Comparison of ENCODE assay signal across 13 mouse cellular contexts in the genomic region with DNA sequence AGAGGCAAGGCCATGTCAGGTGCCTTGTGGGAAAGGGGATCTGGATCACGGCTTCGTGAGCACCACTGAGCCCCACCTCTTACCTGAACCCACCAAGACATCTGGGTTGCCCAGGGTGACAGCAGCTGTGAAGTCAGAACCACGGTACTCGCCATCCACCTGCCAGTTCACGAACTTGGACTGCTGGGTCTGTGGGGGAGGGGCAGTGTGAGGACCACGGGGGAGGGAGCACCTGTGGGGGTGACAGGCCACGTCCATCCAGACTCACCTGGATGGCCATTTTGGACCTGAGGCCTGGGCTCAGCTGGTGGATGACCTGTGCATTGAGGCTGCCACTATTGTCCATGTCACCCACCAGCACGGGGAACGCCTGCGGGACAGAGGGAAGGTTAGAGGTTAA.
"Had no signal": no experiment of that assay in that cellular context is flagged by ENCODE, and none has a peak within 500 bp of the region (broad histone marks: within the 10 kb centered on the region; RNA-seq: fewer than 3 reads in every experiment).

No protein-coding gene starts in this region.

- DNase-seq: lung, adult 18-20 months; lung, embryonic 14.5 days; lung, postnatal 10 days; lung, postnatal 4 days; midbrain, embryonic 14.5 days; retina, postnatal 1 day; right cerebral cortex, adult 18-20 months; right cerebral cortex, postnatal 25 days; right cerebral cortex, postnatal 4 days; spleen, adult 18-20 months; thymus, adult 18-20 months; thymus, postnatal 14 days; thymus, postnatal 36 days had no signal
